Mouse (Mus musculus): ENCODE results near the gene Thrap3. TPM values are rescaled to one million over a fixed set of nuclear protein-coding genes. Genes with fewer than 3 reads are reported as not detected.

Gene Thrap3
- polyA plus RNA-seq, 1 experiment from 2014 or later, result 244 TPM

GRCm38 (mm10) chr4:126204661-126205230 is 2.2 kb upstream of the Thrap3 start:
- WGBS, result 88% methylated on average over 12 of the region's 12 CpGs
- H3K4me1 ChIP-seq, result peaks cover 30% of the 10 kb centered on the region

GRCm38 (mm10) chr4:126204016-126204415 is 1.5 kb upstream of the Thrap3 start:
- no peaks in the 10 kb centered on the region for H3K9me3 ChIP-seq (replicated peaks)
- H3K27me3 ChIP-seq (ENCODE audit: low read depth, poor library complexity, severe bottlenecking), result no peaks in the 10 kb centered on the region
- H3K4me1 ChIP-seq, result peaks cover 34% of the 10 kb centered on the region
- 0 out of 2 replicates have a peak overlapping the region, but pooled peaks have one; percentile 98 for H3K27ac ChIP-seq (replicated peaks)
- no peak overlapping the region for H3K4me3 ChIP-seq
- no peak for DNase-seq (ENCODE audit: low spot score)
- H3K36me3 ChIP-seq, result peaks cover 16% of the 10 kb centered on the region
- WGBS, result 84% methylated on average over 8 of the region's 8 CpGs

More at GRCm38 (mm10) chr4:126204661-126205230, 2.2 kb upstream of the Thrap3 start:
- Histone ChIP-seq H3K4me3 (no peak overlapping the region), H3K9me3 (replicated peaks) (no peaks in the 10 kb centered on the region), H3K27me3 (ENCODE audit: low read depth, poor library complexity, severe bottlenecking) (no peaks in the 10 kb centered on the region), H3K27ac (replicated peaks) (no peak overlapping the region), H3K36me3 (peaks cover 9% of the 10 kb centered on the region)
- no peak for DNase-seq (ENCODE audit: low spot score)

- Histone ChIP-seq H3K9me3 (replicated peaks) (no peaks in the 10 kb centered on the region), H3K27me3 (ENCODE audit: low read depth, poor library complexity, severe bottlenecking) (no peaks in the 10 kb centered on the region), H3K4me1 (peaks cover 37% of the 10 kb centered on the region), H3K27ac (replicated peaks) (peak overlapping the region; percentile 98), H3K4me3 (peak overlapping the region; percentile 83), H3K36me3 (peaks cover 22% of the 10 kb centered on the region)
- 77% methylated on average over 10 of the region's 10 CpGs for WGBS
- DNase-seq (ENCODE audit: low spot score), result no peak
Measured at GRCm38 (mm10) chr4:126203336-126203895, 856 bp upstream of the Thrap3 start.

- Histone ChIP-seq H3K27ac (replicated peaks) (peak overlapping the region; percentile 98), H3K4me3 (peak overlapping the region; percentile 83), H3K9me3 (replicated peaks) (no peaks in the 10 kb centered on the region), H3K4me1 (peaks cover 42% of the 10 kb centered on the region), H3K36me3 (peaks cover 36% of the 10 kb centered on the region), H3K27me3 (ENCODE audit: low read depth, poor library complexity, severe bottlenecking) (no peaks in the 10 kb centered on the region)
- peak; percentile 49 for DNase-seq (ENCODE audit: low spot score)
- WGBS, result 1% methylated on average over 28 of the region's 28 CpGs
Measured at GRCm38 (mm10) chr4:126201514-126202302, 852 bp downstream of the Thrap3 start.

- Histone ChIP-seq H3K27ac (replicated peaks) (no peak overlapping the region), H3K27me3 (ENCODE audit: low read depth, poor library complexity, severe bottlenecking) (no peaks in the 10 kb centered on the region), H3K4me1 (peaks cover 42% of the 10 kb centered on the region), H3K36me3 (peaks cover 45% of the 10 kb centered on the region), H3K4me3 (peak overlapping the region; percentile 83), H3K9me3 (replicated peaks) (no peaks in the 10 kb centered on the region)
- no peak for DNase-seq (ENCODE audit: low spot score)
- 74% methylated on average over 2 of the region's 2 CpGs for WGBS
Measured at GRCm38 (mm10) chr4:126200656-126201055, 1.9 kb downstream of the Thrap3 start.

GRCm38 (mm10) chr4:126200036-126200435 is 2.5 kb downstream of the Thrap3 start:
- no peak overlapping the region for H3K27ac ChIP-seq (replicated peaks)
- no peak for DNase-seq (ENCODE audit: low spot score)

GRCm38 (mm10) chr4:126199556-126199955 is 3.0 kb downstream of the Thrap3 start:
- Histone ChIP-seq H3K9me3 (replicated peaks) (no peaks in the 10 kb centered on the region), H3K4me1 (peaks cover 42% of the 10 kb centered on the region), H3K36me3 (peaks cover 55% of the 10 kb centered on the region), H3K4me3 (peak overlapping the region; percentile 83; the same call in 1 of the 2 replicates), H3K27me3 (ENCODE audit: low read depth, poor library complexity, severe bottlenecking) (no peaks in the 10 kb centered on the region), H3K27ac (replicated peaks) (no peak overlapping the region)
- DNase-seq (ENCODE audit: low spot score), result no peak
- 90% methylated on average over 6 of the region's 6 CpGs for WGBS

More at GRCm38 (mm10) chr4:126200036-126200435, 2.5 kb downstream of the Thrap3 start:
- Histone ChIP-seq H3K36me3 (peaks cover 50% of the 10 kb centered on the region), H3K4me1 (peaks cover 42% of the 10 kb centered on the region), H3K4me3 (peak overlapping the region; percentile 83), H3K9me3 (replicated peaks) (no peaks in the 10 kb centered on the region), H3K27me3 (ENCODE audit: low read depth, poor library complexity, severe bottlenecking) (no peaks in the 10 kb centered on the region)
- 91% methylated on average over 1 of the region's 1 CpGs for WGBS

- no peak overlapping the region for H3K27ac ChIP-seq (replicated peaks)
- no peaks in the 10 kb centered on the region for H3K9me3 ChIP-seq (replicated peaks)
- no peak for DNase-seq (ENCODE audit: low spot score)
- no peak overlapping the region for H3K4me3 ChIP-seq
- 95% methylated on average over 3 of the region's 3 CpGs for WGBS
- peaks cover 76% of the 10 kb centered on the region for H3K36me3 ChIP-seq
- H3K27me3 ChIP-seq (ENCODE audit: low read depth, poor library complexity, severe bottlenecking), result no peaks in the 10 kb centered on the region
- H3K4me1 ChIP-seq, result peaks cover 28% of the 10 kb centered on the region
Measured at GRCm38 (mm10) chr4:126197485-126197884, 5.1 kb downstream of the Thrap3 start.

GRCm38 (mm10) chr4:126194916-126195315 is 7.6 kb downstream of the Thrap3 start:
- no peak for DNase-seq (ENCODE audit: low spot score)
- Histone ChIP-seq H3K36me3 (peaks cover 94% of the 10 kb centered on the region), H3K27me3 (ENCODE audit: low read depth, poor library complexity, severe bottlenecking) (no peaks in the 10 kb centered on the region), H3K27ac (replicated peaks) (no peak overlapping the region), H3K4me3 (no peak overlapping the region), H3K9me3 (replicated peaks) (no peaks in the 10 kb centered on the region), H3K4me1 (peaks cover 13% of the 10 kb centered on the region)
- 98% methylated on average over 4 of the region's 4 CpGs for WGBS

GRCm38 (mm10) chr4:126194216-126194615 is 8.3 kb downstream of the Thrap3 start:
- Histone ChIP-seq H3K4me1 (peaks cover 8% of the 10 kb centered on the region; the same call in 1 of the 2 replicates), H3K9me3 (replicated peaks) (no peaks in the 10 kb centered on the region), H3K4me3 (no peak overlapping the region), H3K27ac (replicated peaks) (no peak overlapping the region), H3K27me3 (ENCODE audit: low read depth, poor library complexity, severe bottlenecking) (no peaks in the 10 kb centered on the region), H3K36me3 (peaks cover 94% of the 10 kb centered on the region)
- DNase-seq (ENCODE audit: low spot score), result no peak

- no peaks in the 10 kb centered on the region for H3K4me1 ChIP-seq
- H3K27me3 ChIP-seq (ENCODE audit: low read depth, poor library complexity, severe bottlenecking), result no peaks in the 10 kb centered on the region
- 96% methylated on average over 2 of the region's 2 CpGs for WGBS
- no peaks in the 10 kb centered on the region for H3K9me3 ChIP-seq (replicated peaks)
- no peak for DNase-seq (ENCODE audit: low spot score)
- H3K27ac ChIP-seq (replicated peaks), result no peak overlapping the region
- H3K4me3 ChIP-seq, result no peak overlapping the region
- H3K36me3 ChIP-seq, result peaks cover 96% of the 10 kb centered on the region
Measured at GRCm38 (mm10) chr4:126190636-126191035, 11.9 kb downstream of the Thrap3 start.

GRCm38 (mm10) chr4:126187096-126187495 is 15.5 kb downstream of the Thrap3 start:
- DNase-seq (ENCODE audit: low spot score), result no peak
- Histone ChIP-seq H3K9me3 (replicated peaks) (no peaks in the 10 kb centered on the region), H3K36me3 (peaks cover 97% of the 10 kb centered on the region), H3K4me1 (no peaks in the 10 kb centered on the region), H3K27ac (replicated peaks) (no peak overlapping the region), H3K27me3 (ENCODE audit: low read depth, poor library complexity, severe bottlenecking) (no peaks in the 10 kb centered on the region), H3K4me3 (no peak overlapping the region)
- whole genome bisulfite sequencing, result 95% methylated on average over 3 of the region's 3 CpGs

- H3K27ac ChIP-seq (replicated peaks), result no peak overlapping the region
- no peaks in the 10 kb centered on the region for H3K9me3 ChIP-seq (replicated peaks)
- WGBS, result 89% methylated on average over 5 of the region's 5 CpGs
- no peaks in the 10 kb centered on the region for H3K27me3 ChIP-seq (ENCODE audit: low read depth, poor library complexity, severe bottlenecking)
- DNase-seq (ENCODE audit: low spot score), result no peak
- H3K36me3 ChIP-seq, result peaks cover 95% of the 10 kb centered on the region
- H3K4me1 ChIP-seq, result no peaks in the 10 kb centered on the region
- H3K4me3 ChIP-seq, result no peak overlapping the region
Measured at GRCm38 (mm10) chr4:126183034-126183433, 19.5 kb downstream of the Thrap3 start.

Data from midbrain, embryonic 10.5 days (tissue).